Mouse (Mus musculus) ES-Bruce4 (cell line): Measurements from ENCODE around the gene Ints6l. TPM values are rescaled to one million over a fixed set of nuclear protein-coding genes. Genes with fewer than 3 reads are reported as not detected.

Experiments
- H3K27ac ChIP-seq: 2 replicates; pipeline ENCODE4 v1.5.1; 2012; ENCODE audit warnings: low read length, inconsistent platforms; ENCODE audit not compliant: insufficient read depth
- H3K27me3 ChIP-seq: 2 replicates; pipeline ENCODE4 v1.6.1; 2012; ENCODE audit warnings: mild to moderate bottlenecking, low read length, inconsistent platforms; ENCODE audit not compliant: control insufficient read depth, poor library complexity, insufficient read depth, severe bottlenecking
- H3K36me3 ChIP-seq: 2 replicates; pipeline ENCODE4 v1.6.1; 2012; ENCODE audit warnings: inconsistent platforms, mild to moderate bottlenecking, low read length, moderate library complexity; ENCODE audit not compliant: control insufficient read depth, poor library complexity, insufficient read depth, severe bottlenecking
- H3K4me1 ChIP-seq: one replicate; pipeline ENCODE4 v1.8.1; 2011; ENCODE audit warnings: low read length; ENCODE audit not compliant: control insufficient read depth, insufficient read depth
- H3K4me3 ChIP-seq: 2 replicates; pipeline ENCODE4 v1.5.1; 2011; ENCODE audit warnings: low read depth, mild to moderate bottlenecking, low read length
- H3K9ac ChIP-seq: 2 replicates; pipeline ENCODE4 v1.6.1; 2012; ENCODE audit warnings: low read depth, mild to moderate bottlenecking, inconsistent platforms; ENCODE audit not compliant: poor library complexity, severe bottlenecking
- H3K9me3 ChIP-seq: replicated peaks from 2 replicates; pipeline ENCODE4 v1.6.1; 2012; ENCODE audit warnings: mild to moderate bottlenecking, low read length, inconsistent platforms; ENCODE audit not compliant: control insufficient read depth, poor library complexity, insufficient read depth, severe bottlenecking
- CTCF ChIP-seq: IDR thresholded peaks from one replicate; pipeline ENCODE4 v1.8.1; 2011; ENCODE audit warnings: low read depth, low read length
- EP300 ChIP-seq: IDR thresholded peaks from 2 replicates; pipeline ENCODE4 v1.6.1; 2011; ENCODE audit warnings: low read depth, low read length; ENCODE audit not compliant: insufficient read depth
- POLR2A ChIP-seq: IDR thresholded peaks from one replicate; pipeline ENCODE4 v1.8.1; 2011; ENCODE audit warnings: low read length; ENCODE audit not compliant: insufficient read depth
- polyA plus RNA-seq: library from polyadenylated mRNA; stranded (reverse); fragments of >200 nt; gene quantifications from 2 replicates; pipeline ENCODE4 v1.2.4, GENCODE M21; 2011; ENCODE audit warnings: low read depth; ENCODE audit not compliant: missing spikeins, insufficient read depth, insufficient read length

Gene Ints6l
- polyA plus RNA-seq, 1 experiment: 11.1 TPM

DNA sequence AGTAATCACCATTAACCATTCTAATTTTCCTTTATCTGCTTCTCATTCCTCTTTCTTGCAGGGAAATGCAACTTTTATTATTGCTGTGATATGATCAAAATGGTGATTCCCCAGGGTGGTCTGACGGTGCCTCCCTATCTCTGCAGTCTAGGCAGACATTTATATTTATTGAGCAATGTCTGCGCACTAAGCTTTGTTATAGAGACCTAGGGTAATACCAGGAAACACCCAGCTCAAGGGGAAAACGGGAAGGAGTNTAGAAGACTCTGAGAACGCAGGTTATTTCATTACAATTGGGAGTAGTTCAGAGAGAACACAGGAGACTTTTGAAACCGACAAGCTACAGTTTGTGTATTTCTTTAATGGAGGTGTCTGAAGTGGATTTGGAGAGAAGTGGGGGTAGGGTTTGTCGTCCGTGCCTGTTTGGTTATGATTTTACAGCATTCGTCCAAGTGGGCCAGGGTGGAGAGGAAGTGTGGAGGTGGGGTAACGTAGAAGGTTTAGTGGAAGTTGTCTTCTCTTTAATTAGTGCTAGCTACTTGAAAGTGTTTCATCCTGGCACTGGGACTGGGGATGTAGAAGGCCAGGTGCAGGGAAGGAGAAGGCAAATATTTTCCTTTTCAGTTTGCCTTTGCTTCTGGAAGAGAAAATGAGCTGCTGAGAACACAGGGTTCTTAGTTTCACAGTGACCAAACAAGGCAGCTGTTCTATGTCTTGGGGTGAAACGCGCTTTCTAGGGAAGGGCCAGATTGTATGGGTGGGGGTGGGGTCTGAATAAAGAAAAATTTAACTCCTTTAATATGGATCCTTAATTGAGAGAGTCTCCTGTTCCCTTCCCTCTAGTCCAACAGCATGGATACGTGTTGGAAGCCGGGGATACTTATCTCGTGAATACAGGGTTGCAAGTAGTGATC is 7.6 kb downstream of the Ints6l start:
- no peak overlapping the region for H3K4me3 ChIP-seq
- no peak for TF ChIP-seq POLR2A
- peaks cover 2% of the 10 kb centered on the region for H3K4me1 ChIP-seq
- no peaks in the 10 kb centered on the region for H3K36me3 ChIP-seq
- H3K27me3 ChIP-seq: no peaks in the 10 kb centered on the region
- H3K27ac ChIP-seq: no peak overlapping the region
- no peaks in the 10 kb centered on the region for H3K9me3 ChIP-seq
- no peak overlapping the region for H3K9ac ChIP-seq

DNA sequence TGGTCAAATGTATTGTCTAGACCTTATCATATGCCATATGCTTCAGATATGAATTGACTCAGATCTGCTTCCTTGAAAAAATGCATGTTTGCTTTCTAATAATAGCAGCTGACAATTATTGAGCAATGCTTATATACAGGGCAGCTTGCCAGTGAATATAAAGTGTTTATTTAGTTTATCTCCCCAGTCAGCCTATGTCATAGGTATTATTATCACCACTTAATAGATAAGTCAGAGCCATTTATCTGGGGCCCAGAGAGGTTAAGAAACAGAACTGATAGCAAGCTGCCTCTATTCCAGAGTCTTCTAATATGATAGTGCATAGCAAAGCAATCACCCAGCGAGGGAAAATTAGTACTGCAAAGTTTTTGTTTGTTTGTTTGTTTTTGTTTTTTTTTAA is 10.2 kb downstream of the Ints6l start:
- Histone ChIP-seq H3K27ac (no peak overlapping the region), H3K36me3 (no peaks in the 10 kb centered on the region), H3K9me3 (no peaks in the 10 kb centered on the region), H3K27me3 (no peaks in the 10 kb centered on the region), H3K4me3 (no peak overlapping the region), H3K9ac (no peak overlapping the region), H3K4me1 (peaks cover 5% of the 10 kb centered on the region)
- no peak for TF ChIP-seq CTCF

DNA sequence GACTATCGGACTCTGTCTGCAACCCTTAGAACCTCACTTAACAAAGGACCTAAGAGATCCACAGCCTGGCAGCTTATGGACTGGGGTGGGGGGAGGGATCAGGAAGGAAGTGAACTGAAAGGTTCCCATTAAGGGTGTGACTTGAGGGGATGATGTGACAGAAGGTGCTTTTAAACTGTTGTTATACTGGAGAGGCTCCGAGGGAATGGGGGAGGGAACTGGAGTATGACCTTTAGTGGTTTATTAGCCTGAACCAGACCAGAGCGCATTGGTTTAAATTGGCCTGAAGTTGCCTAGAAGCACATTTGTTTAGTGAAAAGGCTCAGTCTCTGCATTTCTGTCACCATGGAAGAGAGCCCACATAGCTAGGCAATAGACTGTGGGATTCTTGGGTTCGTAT is 13.0 kb downstream of the Ints6l start:
- H3K9me3 ChIP-seq: no peaks in the 10 kb centered on the region
- no peaks in the 10 kb centered on the region for H3K36me3 ChIP-seq
- H3K27ac ChIP-seq: no peak overlapping the region
- H3K27me3 ChIP-seq: no peaks in the 10 kb centered on the region
- no peak overlapping the region for H3K4me3 ChIP-seq
- peaks cover 5% of the 10 kb centered on the region for H3K4me1 ChIP-seq
- TF ChIP-seq EP300 (no peak), POLR2A (no peak), CTCF (no peak)
- no peak overlapping the region for H3K9ac ChIP-seq

DNA sequence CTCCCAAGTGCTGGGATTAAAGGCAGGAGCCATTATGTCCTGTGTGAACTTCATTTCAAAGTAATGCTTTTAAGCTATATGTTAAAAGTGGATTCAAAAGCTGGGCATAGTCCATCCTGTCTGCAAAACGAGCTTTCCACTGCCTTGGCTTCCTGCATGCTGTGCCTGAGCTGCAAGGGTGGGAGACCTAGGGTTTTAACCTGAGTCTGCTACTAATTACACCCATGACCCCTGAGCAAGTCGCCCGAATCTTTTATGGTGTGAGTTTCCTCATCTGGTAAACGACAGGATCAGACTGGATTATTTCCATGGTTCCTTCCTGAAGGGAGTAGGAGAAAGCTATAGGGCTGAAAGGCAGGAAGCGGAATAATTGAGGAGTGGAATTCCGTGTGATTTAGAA is 13.8 kb downstream of the Ints6l start:
- Histone ChIP-seq H3K9ac (no peak overlapping the region), H3K4me1 (peaks cover 5% of the 10 kb centered on the region), H3K9me3 (no peaks in the 10 kb centered on the region), H3K36me3 (no peaks in the 10 kb centered on the region), H3K27me3 (no peaks in the 10 kb centered on the region), H3K4me3 (no peak overlapping the region), H3K27ac (no peak overlapping the region)
- no peak for TF ChIP-seq CTCF
- no peak for TF ChIP-seq EP300
- no peak for TF ChIP-seq POLR2A

DNA sequence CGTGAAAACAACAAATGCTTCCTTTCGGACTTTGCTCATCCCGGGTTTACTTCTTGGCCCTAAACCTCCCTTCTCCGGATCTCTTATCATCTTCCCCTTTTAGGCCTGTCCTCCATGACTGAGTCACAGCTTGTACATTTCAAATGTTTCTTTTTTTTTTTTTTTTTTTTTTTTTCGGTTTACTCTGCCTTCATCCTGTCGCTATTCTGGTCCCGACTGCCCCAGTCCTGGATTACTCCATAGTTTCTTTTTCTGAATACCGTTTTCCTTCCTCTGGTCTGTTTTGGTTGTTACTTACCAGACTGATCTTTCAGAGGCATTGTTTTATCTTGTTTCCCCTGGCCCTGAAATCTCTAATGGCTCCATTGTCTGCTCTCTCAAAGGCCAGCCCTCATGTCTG is 19.4 kb downstream of the Ints6l start:
- Histone ChIP-seq H3K4me1 (no peaks in the 10 kb centered on the region), H3K9ac (no peak overlapping the region), H3K36me3 (no peaks in the 10 kb centered on the region), H3K4me3 (no peak overlapping the region), H3K27ac (no peak overlapping the region), H3K9me3 (no peaks in the 10 kb centered on the region), H3K27me3 (no peaks in the 10 kb centered on the region)
- TF ChIP-seq EP300: no peak

DNA sequence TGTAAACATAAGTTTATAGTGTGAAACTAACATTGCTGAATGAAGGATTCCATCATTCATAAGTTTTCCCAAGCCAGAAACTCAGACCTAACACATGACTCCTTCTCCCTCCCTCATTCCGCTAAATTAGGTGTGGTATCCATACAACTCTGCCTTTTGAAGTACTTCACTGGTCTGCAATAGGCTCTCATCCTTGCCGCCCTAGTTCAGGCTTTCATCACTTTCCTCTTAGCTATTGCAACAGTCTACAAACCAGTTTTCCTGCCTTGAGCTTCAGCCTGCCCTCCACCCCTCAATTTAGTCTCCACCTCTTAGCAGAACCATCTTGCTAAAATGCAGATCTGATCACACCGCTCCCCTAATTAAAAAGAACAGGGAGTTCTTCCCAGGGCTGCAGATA is 22.9 kb downstream of the Ints6l start:
- Histone ChIP-seq H3K27me3 (no peaks in the 10 kb centered on the region), H3K4me3 (no peak overlapping the region), H3K27ac (no peak overlapping the region), H3K4me1 (no peaks in the 10 kb centered on the region), H3K9me3 (no peaks in the 10 kb centered on the region), H3K36me3 (no peaks in the 10 kb centered on the region), H3K9ac (no peak overlapping the region)
- TF ChIP-seq CTCF (no peak), POLR2A (no peak), EP300 (no peak)
